Mouse (Mus musculus): ENCODE results near the gene Pip4k2b. TPM values are rescaled to one million over a fixed set of nuclear protein-coding genes. Genes with fewer than 3 reads are reported as not detected.
A peak's percentile ranks its signal among the peaks of the same experiment; 100 is the strongest.
"Not testable (repeated sequence)": the region's sequence is repeated elsewhere in the genome, so short reads cannot be mapped to it uniquely, and the experiment has no call there.

The Pip4k2b gene
- 0.73 and 0.75 TPM in 2 replicates for polyA plus RNA-seq (2015; fragmentation: Nextera tagmentation; extraction: Ambion mirVana)

DNA sequence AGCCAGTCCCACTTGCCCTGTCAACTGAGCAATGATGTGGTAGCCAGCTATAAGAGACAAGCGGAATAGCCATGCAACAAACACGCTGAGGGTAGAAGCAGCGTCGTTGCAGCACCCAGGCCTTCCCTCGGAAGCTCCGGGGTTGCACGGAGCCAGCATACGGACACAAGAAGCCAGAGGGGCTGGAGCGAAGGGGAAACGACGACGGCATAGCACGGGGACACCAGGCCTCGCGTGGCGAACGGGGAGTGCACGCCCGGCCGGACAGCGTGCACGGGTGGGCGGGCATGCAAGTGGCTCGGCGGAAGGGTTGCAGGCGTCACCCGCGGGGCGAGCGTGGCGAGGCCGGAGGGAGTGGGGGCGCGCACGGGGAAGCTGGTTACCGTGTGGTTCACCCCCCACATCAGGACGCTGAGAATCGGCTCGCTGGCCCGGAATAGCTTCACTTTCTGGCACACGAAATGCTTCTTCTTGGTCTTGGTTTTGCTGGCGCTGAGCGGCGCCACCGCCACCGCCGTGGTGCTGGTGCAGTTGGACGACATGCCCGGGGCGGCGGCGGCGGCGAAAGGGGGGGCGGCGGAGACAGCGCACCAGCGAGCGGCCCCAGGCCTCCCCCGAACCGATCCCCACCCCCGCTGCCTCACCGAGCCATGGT, at the start of gene Pip4k2b:
Gene Pip4k2b (minus strand): TSS at position 642 of the 655 bp plus-strand sequence.
- H3K4me1 ChIP-seq (replicated peaks; ENCODE audit: control insufficient read depth, insufficient read depth) = peaks cover 6% of the 10 kb centered on the region
- peak within 1 kb of the TSS; percentile 72 for H3K4me3 ChIP-seq (ENCODE audit: low read depth, low read length)
- H3K9me3 ChIP-seq (ENCODE audit: control insufficient read depth, low read length) = no peaks in the 10 kb centered on the region
- TF ChIP-seq EP300 (optimal IDR thresholded peaks at IDR 0.05) (no peak), CTCF (IDR thresholded peaks at IDR 0.05; ENCODE audit: low read depth) (peak; percentile 17; the same call in 1 of the 2 replicates)
- DNase-seq (ENCODE audit: low spot score) (peak; percentile 64), ATAC-seq (ENCODE audit: low FRiP score, low TSS enrichment) (peak; percentile 48)
- H3K9ac ChIP-seq (ENCODE audit: low read length) = peak within 1 kb of the TSS; percentile 90
- peak within 1 kb of the TSS; percentile 73 for H3K4me2 ChIP-seq (replicated peaks; ENCODE audit: low read depth)
- H3K27ac ChIP-seq (replicated peaks) = peak within 1 kb of the TSS; percentile 95
- H3K27me3 ChIP-seq (ENCODE audit: control insufficient read depth, insufficient read depth, low read length) = no peaks in the 10 kb centered on the region
- H3K36me3 ChIP-seq (ENCODE audit: control insufficient read depth, insufficient read depth, low read length) = 0 out of 2 replicates have a peak, but pooled peaks cover 4% of the 10 kb centered on the region
- WGBS = 1% methylated on average over 46 of the region's 63 CpGs

DNA sequence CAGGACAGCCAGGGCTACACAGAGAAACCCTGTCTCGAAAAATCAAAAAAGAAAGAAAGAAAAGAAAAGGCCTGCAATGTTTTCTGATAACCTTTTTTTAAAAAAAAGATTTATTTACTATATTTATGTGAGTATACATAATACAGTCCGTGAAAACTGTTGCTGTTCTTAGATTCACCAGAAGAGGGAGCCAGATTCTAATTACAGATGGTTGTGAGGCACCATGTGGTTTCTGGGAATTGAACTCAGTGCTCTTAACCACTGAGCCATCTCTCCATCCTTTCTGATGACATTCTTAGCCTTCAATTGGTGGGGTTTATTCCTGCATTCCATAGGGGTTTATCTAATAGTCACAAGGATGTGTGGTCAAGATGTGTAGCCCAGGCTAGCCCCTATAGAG, 48.7 kb upstream of the Pip4k2b start:
- no peaks in the 10 kb centered on the region for H3K9me3 ChIP-seq (ENCODE audit: control insufficient read depth, low read length)
- no peaks in the 10 kb centered on the region for H3K4me1 ChIP-seq (replicated peaks; ENCODE audit: control insufficient read depth, insufficient read depth)
- 5% methylated on average over 2 of the region's 2 CpGs for WGBS
- no peak for ATAC-seq (ENCODE audit: low FRiP score, low TSS enrichment)
- H3K27me3 ChIP-seq (ENCODE audit: control insufficient read depth, insufficient read depth, low read length) = no peaks in the 10 kb centered on the region
- no peak overlapping the region for H3K9ac ChIP-seq (ENCODE audit: low read length)
- H3K4me2 ChIP-seq (replicated peaks; ENCODE audit: low read depth) = no peak overlapping the region
- DNase-seq (ENCODE audit: low spot score) = no peak
- TF ChIP-seq EP300 (optimal IDR thresholded peaks at IDR 0.05) (no peak), CTCF (IDR thresholded peaks at IDR 0.05; ENCODE audit: low read depth) (peak; percentile 80)
- no peak overlapping the region for H3K4me3 ChIP-seq (ENCODE audit: low read depth, low read length)
- no peak overlapping the region for H3K27ac ChIP-seq (replicated peaks)
- no peaks in the 10 kb centered on the region for H3K36me3 ChIP-seq (ENCODE audit: control insufficient read depth, insufficient read depth, low read length)

DNA sequence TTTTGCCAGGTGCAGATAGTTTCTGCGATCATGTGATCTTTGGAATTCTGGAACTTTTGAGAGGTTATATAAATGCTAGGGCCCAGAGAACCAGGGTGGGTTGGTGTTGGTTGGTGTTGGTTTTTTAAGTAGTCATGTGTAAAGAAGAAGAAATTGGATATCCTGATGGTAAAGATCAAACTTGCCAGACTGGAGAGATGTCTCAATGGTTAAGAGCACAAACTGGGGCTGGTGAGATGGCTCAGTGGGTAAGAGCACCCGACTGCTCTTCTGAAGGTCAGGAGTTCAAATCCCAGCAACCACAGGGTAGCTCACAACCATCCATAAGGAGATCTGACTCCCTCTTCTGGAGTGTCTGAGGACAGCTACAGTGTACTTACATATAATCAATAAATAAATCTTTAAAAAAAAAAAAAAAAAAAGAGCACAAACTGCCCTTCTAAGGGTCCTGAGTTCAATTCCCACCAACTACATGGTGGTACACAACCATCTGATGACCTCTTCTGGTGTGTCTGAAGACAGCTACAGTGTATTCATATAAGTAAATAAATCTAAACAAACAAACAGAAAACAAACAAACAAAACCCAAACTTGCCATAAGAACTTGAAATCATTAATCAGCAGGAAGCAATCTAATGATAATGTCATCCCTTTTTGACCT, 46.4 kb upstream of the Pip4k2b start:
- H3K27ac ChIP-seq (replicated peaks); H3K4me2 ChIP-seq (replicated peaks; ENCODE audit: low read depth); H3K27me3 ChIP-seq (ENCODE audit: control insufficient read depth, insufficient read depth, low read length); H3K4me3 ChIP-seq (ENCODE audit: low read depth, low read length); H3K9me3 ChIP-seq (ENCODE audit: control insufficient read depth, low read length); ATAC-seq (ENCODE audit: low FRiP score, low TSS enrichment); H3K4me1 ChIP-seq (replicated peaks; ENCODE audit: control insufficient read depth, insufficient read depth); H3K9ac ChIP-seq (ENCODE audit: low read length); DNase-seq (ENCODE audit: low spot score); H3K36me3 ChIP-seq (ENCODE audit: control insufficient read depth, insufficient read depth, low read length): not testable (repeated sequence)
- 84% methylated on average over 2 of the region's 2 CpGs for WGBS

DNA sequence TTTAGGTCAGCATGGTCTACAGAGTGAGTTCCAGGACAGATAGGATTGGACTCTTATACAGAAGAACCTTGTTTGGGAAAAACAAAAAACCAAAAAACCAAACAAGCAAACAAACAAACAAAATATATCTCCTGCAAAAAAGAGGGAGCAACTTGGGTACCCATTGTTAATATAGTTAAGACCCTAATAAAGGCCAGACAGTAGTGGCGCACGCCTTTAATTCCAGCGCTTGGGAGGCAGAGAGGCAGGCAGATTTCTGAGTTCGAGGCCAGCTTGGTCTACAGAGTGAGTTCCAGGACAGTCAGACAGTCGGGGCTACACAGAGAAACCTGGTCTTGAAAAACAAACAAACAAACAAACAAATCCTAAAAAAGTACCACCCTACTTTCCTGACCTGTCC, 45.2 kb upstream of the Pip4k2b start:
- DNase-seq (ENCODE audit: low spot score) (no peak), ATAC-seq (ENCODE audit: low FRiP score, low TSS enrichment) (no peak)
- Histone ChIP-seq H3K36me3 (ENCODE audit: control insufficient read depth, insufficient read depth, low read length) (no peaks in the 10 kb centered on the region), H3K4me2 (replicated peaks; ENCODE audit: low read depth) (no peak overlapping the region), H3K27ac (replicated peaks) (no peak overlapping the region), H3K4me1 (replicated peaks; ENCODE audit: control insufficient read depth, insufficient read depth) (no peaks in the 10 kb centered on the region), H3K27me3 (ENCODE audit: control insufficient read depth, insufficient read depth, low read length) (no peaks in the 10 kb centered on the region), H3K4me3 (ENCODE audit: low read depth, low read length) (no peak overlapping the region), H3K9ac (ENCODE audit: low read length) (no peak overlapping the region), H3K9me3 (ENCODE audit: control insufficient read depth, low read length) (no peaks in the 10 kb centered on the region)
- no peak for TF ChIP-seq EP300 (optimal IDR thresholded peaks at IDR 0.05)
- no peak for TF ChIP-seq CTCF (IDR thresholded peaks at IDR 0.05; ENCODE audit: low read depth)
- 87% methylated on average over 5 of the region's 5 CpGs for WGBS

DNA sequence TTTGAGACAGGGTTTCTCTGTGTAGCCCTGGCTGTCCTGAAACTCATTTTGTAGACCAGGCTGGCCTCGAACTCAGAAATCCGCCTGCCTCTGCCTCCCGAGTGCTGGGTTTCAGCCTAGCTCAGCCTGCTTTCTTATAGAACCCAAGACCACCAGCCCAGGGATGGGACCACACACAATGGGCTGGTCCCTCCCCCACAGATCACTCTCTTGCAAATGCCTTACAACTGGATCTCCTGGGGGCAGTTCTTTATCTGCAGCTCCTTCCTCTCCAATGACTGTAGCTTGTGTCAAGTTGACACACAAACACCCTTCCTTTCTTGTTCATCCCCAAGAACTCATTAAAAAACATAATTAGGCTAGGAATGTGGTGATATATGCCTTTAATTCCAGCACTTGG, 43.5 kb upstream of the Pip4k2b start:
- Histone ChIP-seq H3K27ac (replicated peaks) (no peak overlapping the region), H3K9ac (ENCODE audit: low read length) (no peak overlapping the region), H3K4me2 (replicated peaks; ENCODE audit: low read depth) (no peak overlapping the region), H3K27me3 (ENCODE audit: control insufficient read depth, insufficient read depth, low read length) (no peaks in the 10 kb centered on the region), H3K4me1 (replicated peaks; ENCODE audit: control insufficient read depth, insufficient read depth) (no peaks in the 10 kb centered on the region), H3K9me3 (ENCODE audit: control insufficient read depth, low read length) (no peaks in the 10 kb centered on the region), H3K4me3 (ENCODE audit: low read depth, low read length) (no peak overlapping the region), H3K36me3 (ENCODE audit: control insufficient read depth, insufficient read depth, low read length) (no peaks in the 10 kb centered on the region)
- WGBS = 90% methylated on average over 3 of the region's 3 CpGs
- DNase-seq (ENCODE audit: low spot score) = no peak
- no peak for ATAC-seq (ENCODE audit: low FRiP score, low TSS enrichment)
- no peak for TF ChIP-seq EP300 (optimal IDR thresholded peaks at IDR 0.05)
- TF ChIP-seq CTCF (IDR thresholded peaks at IDR 0.05; ENCODE audit: low read depth) = no peak

DNA sequence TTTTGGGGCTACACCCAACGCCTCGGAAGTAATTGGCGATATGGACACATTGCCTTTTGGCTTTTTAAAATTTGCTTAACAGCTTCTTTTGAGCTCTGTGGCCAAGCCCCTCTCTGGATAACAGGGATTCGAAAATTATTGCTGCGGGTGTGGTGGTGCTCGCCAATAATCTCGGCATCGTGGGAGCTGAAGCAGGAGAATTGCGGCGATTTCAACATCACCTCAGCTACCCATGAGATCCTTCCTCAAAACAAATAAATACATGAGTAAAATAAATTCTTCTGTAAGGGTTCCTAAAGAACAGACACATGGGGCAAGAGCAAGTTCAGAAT, 38.0 kb upstream of the Pip4k2b start:
- H3K4me1 ChIP-seq (replicated peaks; ENCODE audit: control insufficient read depth, insufficient read depth) = no peaks in the 10 kb centered on the region
- H3K4me3 ChIP-seq (ENCODE audit: low read depth, low read length) = peak overlapping the region; percentile 93
- WGBS = under 1% methylated on average over 10 of the region's 10 CpGs
- DNase-seq (ENCODE audit: low spot score) (no peak), ATAC-seq (ENCODE audit: low FRiP score, low TSS enrichment) (no peak; the same call in 1 of the 2 replicates)
- H3K27me3 ChIP-seq (ENCODE audit: control insufficient read depth, insufficient read depth, low read length) = no peaks in the 10 kb centered on the region
- H3K36me3 ChIP-seq (ENCODE audit: control insufficient read depth, insufficient read depth, low read length) = peaks cover 19% of the 10 kb centered on the region
- no peaks in the 10 kb centered on the region for H3K9me3 ChIP-seq (ENCODE audit: control insufficient read depth, low read length)
- TF ChIP-seq CTCF (IDR thresholded peaks at IDR 0.05; ENCODE audit: low read depth) (no peak), EP300 (optimal IDR thresholded peaks at IDR 0.05) (no peak)
- peak overlapping the region; percentile 87 for H3K27ac ChIP-seq (replicated peaks)
- H3K9ac ChIP-seq (ENCODE audit: low read length) = peak overlapping the region; percentile 70
- H3K4me2 ChIP-seq (replicated peaks; ENCODE audit: low read depth) = peak overlapping the region; percentile 52
